In the genomic region with DNA sequence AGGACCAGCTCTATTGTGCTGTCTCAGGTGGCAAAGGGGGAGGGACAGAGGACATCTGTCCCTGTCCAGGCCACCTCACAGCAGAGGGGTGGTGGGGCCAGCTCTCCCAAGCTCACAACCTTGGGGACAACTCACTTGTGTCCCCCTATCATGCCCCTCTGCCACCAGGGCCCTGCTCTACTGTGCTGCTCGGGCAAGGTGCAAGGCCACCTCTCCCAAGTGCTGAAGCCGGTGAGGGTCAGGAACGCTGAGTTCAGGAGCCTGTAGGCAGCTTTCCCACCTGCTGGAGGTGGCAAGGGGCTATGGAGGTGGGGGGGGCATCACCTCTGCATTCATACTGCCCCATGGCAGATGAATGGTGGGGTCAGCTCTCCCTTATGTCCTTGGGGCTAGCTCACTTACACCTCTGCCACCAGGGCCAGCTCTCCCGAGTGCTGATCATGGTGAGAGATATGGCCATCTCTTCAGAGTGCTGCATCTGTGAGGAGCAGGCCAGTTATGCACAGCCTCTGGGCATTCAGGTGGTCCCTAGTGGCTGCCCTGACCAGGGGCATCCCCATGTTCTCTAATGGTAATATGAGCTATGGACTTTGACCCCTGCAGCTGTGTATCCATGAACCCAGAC, we compare ENCODE assay signal across 24 mouse cellular contexts. TPM values are rescaled to one million over a fixed set of nuclear protein-coding genes. Genes with fewer than 3 reads are reported as not detected.
DNase-seq lines count a peak whose midpoint lies in the region; ATAC-seq and TF ChIP-seq lines count a peak whose summit lies in the region.
"Had no signal": no experiment of that assay in that cellular context is flagged by ENCODE, and none has a peak within 500 bp of the region (broad histone marks: within the 10 kb centered on the region; RNA-seq: fewer than 3 reads in every experiment).

No protein-coding gene starts in this region.

- no peaks in the 10 kb centered on the region for H3K4me1 ChIP-seq in forebrain, embryonic 11.5 days (replicated peaks; ENCODE audit: control insufficient read depth, insufficient read depth, low read length)
- no peaks in the 10 kb centered on the region for H3K4me1 ChIP-seq in forebrain, embryonic 13.5 days
- H3K4me1 ChIP-seq in kidney, embryonic 14.5 days (ENCODE audit: control insufficient read depth, insufficient read depth, low read length) = no peaks in the 10 kb centered on the region
- H3K4me1 ChIP-seq in lung, embryonic 16.5 days (replicated peaks; ENCODE audit: control insufficient read depth, insufficient read depth, low read length) = no peaks in the 10 kb centered on the region
- no peaks in the 10 kb centered on the region for H3K4me1 ChIP-seq in lung, postnatal 0 days (ENCODE audit: insufficient read depth, low read depth, low read length)
- H3K4me1 ChIP-seq in embryonic facial prominence, embryonic 15.5 days = no peaks in the 10 kb centered on the region
- H3K4me1 ChIP-seq: embryonic facial prominence, embryonic 13.5 days; forebrain, embryonic 10.5 days; heart, embryonic 15.5 days; hindbrain, embryonic 10.5 days had no signal

- H3K27ac ChIP-seq in forebrain, embryonic 11.5 days (ENCODE audit: low read depth, low read length) = no peak overlapping the region
- no peak overlapping the region for H3K27ac ChIP-seq in forebrain, embryonic 13.5 days
- no peak overlapping the region for H3K27ac ChIP-seq in kidney, embryonic 14.5 days (ENCODE audit: low read depth, low read length)
- no peak overlapping the region for H3K27ac ChIP-seq in lung, embryonic 16.5 days (ENCODE audit: low read length)
- H3K27ac ChIP-seq in lung, postnatal 0 days (ENCODE audit: low read length) = no peak overlapping the region
- no peak overlapping the region for H3K27ac ChIP-seq in embryonic facial prominence, embryonic 15.5 days (replicated peaks)
- H3K27ac ChIP-seq: embryonic facial prominence, embryonic 13.5 days; forebrain, embryonic 10.5 days; heart, embryonic 15.5 days; hindbrain, embryonic 10.5 days; hindbrain, embryonic 14.5 days had no signal

- no peaks in the 10 kb centered on the region for H3K9me3 ChIP-seq in forebrain, embryonic 11.5 days (ENCODE audit: control insufficient read depth, low read length)
- no peaks in the 10 kb centered on the region for H3K9me3 ChIP-seq in forebrain, embryonic 13.5 days (replicated peaks)
- H3K9me3 ChIP-seq in kidney, embryonic 14.5 days (ENCODE audit: control insufficient read depth, low read length) = no peaks in the 10 kb centered on the region
- H3K9me3 ChIP-seq in lung, embryonic 16.5 days (ENCODE audit: control insufficient read depth, low read length) = no peaks in the 10 kb centered on the region
- no peaks in the 10 kb centered on the region for H3K9me3 ChIP-seq in lung, postnatal 0 days (ENCODE audit: low read length)
- H3K9me3 ChIP-seq in embryonic facial prominence, embryonic 15.5 days (replicated peaks) = no peaks in the 10 kb centered on the region
- H3K9me3 ChIP-seq: embryonic facial prominence, embryonic 13.5 days; heart, embryonic 15.5 days; hindbrain, embryonic 10.5 days had no signal

- no peak overlapping the region for H3K4me3 ChIP-seq in forebrain, embryonic 11.5 days (ENCODE audit: low read depth, low read length)
- H3K4me3 ChIP-seq in forebrain, embryonic 13.5 days = no peak overlapping the region
- no peak overlapping the region for H3K4me3 ChIP-seq in kidney, embryonic 14.5 days (ENCODE audit: low read length)
- no peak overlapping the region for H3K4me3 ChIP-seq in lung, embryonic 16.5 days (ENCODE audit: low read length)
- no peak overlapping the region for H3K4me3 ChIP-seq in lung, postnatal 0 days (ENCODE audit: low read depth, low read length)
- no peak overlapping the region for H3K4me3 ChIP-seq in embryonic facial prominence, embryonic 15.5 days (replicated peaks)
- H3K4me3 ChIP-seq: embryonic facial prominence, embryonic 13.5 days; erythroblast, embryonic 14.5 days; forebrain, embryonic 10.5 days; heart, embryonic 15.5 days; hindbrain, embryonic 10.5 days had no signal

- no peaks in the 10 kb centered on the region for H3K36me3 ChIP-seq in forebrain, embryonic 11.5 days (ENCODE audit: control insufficient read depth, insufficient read depth, low read length)
- no peaks in the 10 kb centered on the region for H3K36me3 ChIP-seq in forebrain, embryonic 13.5 days (ENCODE audit: poor library complexity, severe bottlenecking)
- H3K36me3 ChIP-seq in kidney, embryonic 14.5 days (ENCODE audit: control insufficient read depth, insufficient read depth, low read length) = no peaks in the 10 kb centered on the region
- no peaks in the 10 kb centered on the region for H3K36me3 ChIP-seq in lung, embryonic 16.5 days (ENCODE audit: control insufficient read depth, insufficient read depth, low read length)
- no peaks in the 10 kb centered on the region for H3K36me3 ChIP-seq in lung, postnatal 0 days (ENCODE audit: insufficient read depth, low read length)
- H3K36me3 ChIP-seq in embryonic facial prominence, embryonic 15.5 days = no peaks in the 10 kb centered on the region
- H3K36me3 ChIP-seq: embryonic facial prominence, embryonic 13.5 days; forebrain, embryonic 10.5 days; heart, embryonic 15.5 days; hindbrain, embryonic 10.5 days had no signal

- TF ChIP-seq CTCF in lung, postnatal 0 days (IDR thresholded peaks at IDR 0.05) = no peak

- peak; percentile 41 for DNase-seq in forebrain, embryonic 11.5 days (ENCODE audit: low spot score)
- DNase-seq in kidney, postnatal 4 days = no peak
- DNase-seq in lung, postnatal 0 days (ENCODE audit: low spot score) = no peak
- no peak for DNase-seq in gastrocnemius, postnatal 10 days
- DNase-seq: adrenal gland, postnatal 10 days; cerebellum, adult 11 months; cerebellum, adult 8-10 months; cerebellum, postnatal 14 days; embryo, embryonic 11 days; gastrocnemius, postnatal 25 days had no signal

- no peak for TF ChIP-seq EP300 in lung, postnatal 0 days (IDR thresholded peaks at IDR 0.05)

- no peak overlapping the region for H3K4me2 ChIP-seq in forebrain, embryonic 11.5 days (ENCODE audit: low read depth, low read length, severe bottlenecking)
- no peak overlapping the region for H3K4me2 ChIP-seq in forebrain, embryonic 13.5 days
- H3K4me2 ChIP-seq in kidney, embryonic 14.5 days (replicated peaks; ENCODE audit: low read depth, low read length) = no peak overlapping the region
- no peak overlapping the region for H3K4me2 ChIP-seq in lung, embryonic 16.5 days (ENCODE audit: low read depth, low read length)
- H3K4me2 ChIP-seq in lung, postnatal 0 days (replicated peaks; ENCODE audit: low read depth, low read length) = no peak overlapping the region
- no peak overlapping the region for H3K4me2 ChIP-seq in embryonic facial prominence, embryonic 15.5 days (replicated peaks)
- H3K4me2 ChIP-seq: embryonic facial prominence, embryonic 13.5 days; heart, embryonic 15.5 days; hindbrain, embryonic 14.5 days had no signal

- no peak overlapping the region for H3K9ac ChIP-seq in forebrain, embryonic 11.5 days (ENCODE audit: low read length)
- H3K9ac ChIP-seq in forebrain, embryonic 13.5 days = no peak overlapping the region
- H3K9ac ChIP-seq in kidney, embryonic 14.5 days (ENCODE audit: low read depth, low read length) = no peak overlapping the region
- H3K9ac ChIP-seq in lung, embryonic 16.5 days (ENCODE audit: low read length) = no peak overlapping the region
- no peak overlapping the region for H3K9ac ChIP-seq in lung, postnatal 0 days (replicated peaks; ENCODE audit: low read depth)
- H3K9ac ChIP-seq in embryonic facial prominence, embryonic 15.5 days = no peak overlapping the region
- H3K9ac ChIP-seq: embryonic facial prominence, embryonic 13.5 days; heart, embryonic 15.5 days; hindbrain, embryonic 14.5 days had no signal

- no peaks in the 10 kb centered on the region for H3K27me3 ChIP-seq in forebrain, embryonic 11.5 days (ENCODE audit: control insufficient read depth, insufficient read depth, low read length)
- H3K27me3 ChIP-seq in forebrain, embryonic 13.5 days = no peaks in the 10 kb centered on the region
- no peaks in the 10 kb centered on the region for H3K27me3 ChIP-seq in kidney, embryonic 14.5 days (ENCODE audit: control insufficient read depth, insufficient read depth, low read length)
- H3K27me3 ChIP-seq in lung, embryonic 16.5 days (ENCODE audit: control insufficient read depth, insufficient read depth, low read depth, low read length) = no peaks in the 10 kb centered on the region
- no peaks in the 10 kb centered on the region for H3K27me3 ChIP-seq in lung, postnatal 0 days (replicated peaks; ENCODE audit: insufficient read depth, low read length)
- no peaks in the 10 kb centered on the region for H3K27me3 ChIP-seq in embryonic facial prominence, embryonic 15.5 days
- H3K27me3 ChIP-seq: embryonic facial prominence, embryonic 13.5 days; heart, embryonic 15.5 days had no signal

- WGBS in forebrain, embryonic 11.5 days = 81% methylated on average over 4 of the region's 4 CpGs
- 83% methylated on average over 4 of the region's 4 CpGs for WGBS in forebrain, embryonic 13.5 days
- 87% methylated on average over 4 of the region's 4 CpGs for WGBS in kidney, embryonic 14.5 days
- WGBS in lung, embryonic 16.5 days = 69% methylated on average over 4 of the region's 4 CpGs
- 72% methylated on average over 4 of the region's 4 CpGs for WGBS in lung, postnatal 0 days
- 75% methylated on average over 4 of the region's 4 CpGs for WGBS in embryonic facial prominence, embryonic 15.5 days

- ATAC-seq in forebrain, embryonic 11.5 days (replicated peaks; ENCODE audit: low FRiP score) = no peak
- ATAC-seq in forebrain, embryonic 13.5 days = no peak
- peak; percentile 24; the same call in 1 of the 2 replicates for ATAC-seq in kidney, embryonic 14.5 days (ENCODE audit: low FRiP score, low TSS enrichment)
- ATAC-seq in lung, embryonic 16.5 days (ENCODE audit: low read depth) = 0 out of 2 replicates have a peak, but pooled peaks have one; percentile 26
- no peak for ATAC-seq in lung, postnatal 0 days
- peak; percentile 57; the same call in 1 of the 2 replicates for ATAC-seq in embryonic facial prominence, embryonic 15.5 days (ENCODE audit: insufficient number of reproducible peaks, low FRiP score, low TSS enrichment, low read depth)
- ATAC-seq: forebrain, embryonic 16.5 days had no signal

RNA-seq across cellular contexts. Expression of gene Eef2kmt, which starts 15.7 kb away (rescaled TPM):
- 15.9 and 16.1 TPM in 2 replicates for polyA plus RNA-seq in forebrain, embryonic 11.5 days (2014; fragmentation: Nextera tagmentation; extraction: Ambion mirVana)
- 7.2 and 9.5 TPM in 2 replicates for polyA plus RNA-seq in forebrain, embryonic 13.5 days (2015; fragmentation: Nextera tagmentation; extraction: Ambion mirVana)
- polyA plus RNA-seq in kidney, embryonic 14.5 days (2014; fragmentation: Nextera tagmentation; extraction: Ambion mirVana) = 31.9 and 35.7 TPM in 2 replicates
- 24.8 and 30.5 TPM in 2 replicates for polyA plus RNA-seq in lung, embryonic 16.5 days (2015; fragmentation: Nextera tagmentation; extraction: Ambion mirVana)
- polyA plus RNA-seq in lung, postnatal 0 days (2015; fragmentation: Nextera tagmentation; extraction: Ambion mirVana) = 24.6 and 26.4 TPM in 2 replicates
- polyA plus RNA-seq in embryonic facial prominence, embryonic 15.5 days (2015; fragmentation: Nextera tagmentation; extraction: Ambion mirVana) = 26.6 and 33.7 TPM in 2 replicates
- total RNA-seq in gastrocnemius, postnatal 10 days (2021) = 10 to 100 TPM in 1 of 2 experiments, 1 to 10 TPM in 1; 9.7 to 13.4 TPM

RNA-seq across cellular contexts. Expression of gene Alg1, which starts 38.1 kb away (rescaled TPM):
- 22.1 and 23.7 TPM in 2 replicates for polyA plus RNA-seq in forebrain, embryonic 11.5 days (2014; fragmentation: Nextera tagmentation; extraction: Ambion mirVana)
- polyA plus RNA-seq in forebrain, embryonic 13.5 days (2015; fragmentation: Nextera tagmentation; extraction: Ambion mirVana) = 26.3 and 30.0 TPM in 2 replicates
- 27.7 and 28.0 TPM in 2 replicates for polyA plus RNA-seq in kidney, embryonic 14.5 days (2014; fragmentation: Nextera tagmentation; extraction: Ambion mirVana)
- polyA plus RNA-seq in lung, embryonic 16.5 days (2015; fragmentation: Nextera tagmentation; extraction: Ambion mirVana) = 32.7 and 34.1 TPM in 2 replicates
- polyA plus RNA-seq in lung, postnatal 0 days (2015; fragmentation: Nextera tagmentation; extraction: Ambion mirVana) = 32.1 and 35.9 TPM in 2 replicates
- 36.2 and 38.5 TPM in 2 replicates for polyA plus RNA-seq in embryonic facial prominence, embryonic 15.5 days (2015; fragmentation: Nextera tagmentation; extraction: Ambion mirVana)
- 10 to 100 TPM; 12.0 to 13.8 TPM for total RNA-seq in gastrocnemius, postnatal 10 days (2021)

RNA-seq across cellular contexts. Expression of gene AU021092, which starts 49.4 kb away (rescaled TPM):
- polyA plus RNA-seq in forebrain, embryonic 11.5 days (2014; fragmentation: Nextera tagmentation; extraction: Ambion mirVana) = 4.4 and 4.5 TPM in 2 replicates
- polyA plus RNA-seq in forebrain, embryonic 13.5 days (2015; fragmentation: Nextera tagmentation; extraction: Ambion mirVana) = 8.5 and 10.3 TPM in 2 replicates
- 3.5 and 4.2 TPM in 2 replicates for polyA plus RNA-seq in kidney, embryonic 14.5 days (2014; fragmentation: Nextera tagmentation; extraction: Ambion mirVana)
- polyA plus RNA-seq in lung, embryonic 16.5 days (2015; fragmentation: Nextera tagmentation; extraction: Ambion mirVana) = 60.9 and 81.8 TPM in 2 replicates
- 158 and 169 TPM in 2 replicates for polyA plus RNA-seq in lung, postnatal 0 days (2015; fragmentation: Nextera tagmentation; extraction: Ambion mirVana)
- 9.0 and 12.0 TPM in 2 replicates for polyA plus RNA-seq in embryonic facial prominence, embryonic 15.5 days (2015; fragmentation: Nextera tagmentation; extraction: Ambion mirVana)
- 1 to 10 TPM; 6.1 to 6.2 TPM for total RNA-seq in gastrocnemius, postnatal 10 days (2021)
- total RNA-seq: common myeloid progenitor, adult 5-6 weeks; granulocyte monocyte progenitor cell, adult 5-6 weeks; MEL had no signal
- polyA plus RNA-seq: erythroblast, embryonic 14.5 days had no signal

Comparison
In these comparisons a context has a peak if more than half of its experiments do, and no peak if none do; other contexts are left out.
1. ATAC-seq: peak in kidney, embryonic 14.5 days (single experiment), lung, embryonic 16.5 days (single experiment) and embryonic facial prominence, embryonic 15.5 days (single experiment); none in forebrain, embryonic 11.5 days (single experiment), forebrain, embryonic 13.5 days (single experiment) and lung, postnatal 0 days (single experiment).